Mouse (Mus musculus) midbrain, embryonic 10.5 days (tissue): Measurements from ENCODE around the gene Gkn1. TPM values are rescaled to one million over a fixed set of nuclear protein-coding genes. Genes with fewer than 3 reads are reported as not detected.

Experiments used
- DNase-seq: peaks from one replicate; pipeline ENCODE4 v3.0.0-alpha.2; 2017; ENCODE audit warnings: low spot score
- H3K27ac ChIP-seq: fragments of 300-500 bp; sonication (generic); replicated peaks from 2 replicates; pipeline ENCODE4 v1.5.1; 2016; ENCODE audit warnings: mild to moderate bottlenecking
- H3K27me3 ChIP-seq: fragments of 300-500 bp; sonication (generic); 2 replicates; pipeline ENCODE4 v1.6.1; 2016; ENCODE audit warnings: low read depth, mild to moderate bottlenecking; ENCODE audit not compliant: poor library complexity, severe bottlenecking
- H3K36me3 ChIP-seq: fragments of 300-500 bp; sonication (generic); 2 replicates; pipeline ENCODE4 v1.6.1; 2016; ENCODE audit warnings: mild to moderate bottlenecking, moderate library complexity
- H3K4me1 ChIP-seq: fragments of 300-500 bp; sonication (generic); 2 replicates; pipeline ENCODE4 v1.6.1; 2016
- H3K4me3 ChIP-seq: fragments of 300-500 bp; sonication (generic); 2 replicates; pipeline ENCODE4 v1.5.1; 2016; ENCODE audit warnings: mild to moderate bottlenecking, moderate library complexity
- H3K9me3 ChIP-seq: fragments of 300-500 bp; sonication (generic); replicated peaks from 2 replicates; pipeline ENCODE4 v1.6.1; 2016; ENCODE audit warnings: mild to moderate bottlenecking
- WGBS: fragments of 180-500 bp; shearing (Covaris S2); methylation state at CpG from one replicate; pipeline ENCODE4 v1.1.7; 2016; 5-methylcytosine and 5-hydroxymethylcytosine counted together
- polyA plus RNA-seq: library from polyadenylated mRNA; unstranded; fragments of >200 nt; fragmentation: Nextera tagmentation; extraction: Ambion mirVana; gene quantifications from 2 replicates; pipeline ENCODE4 v1.2.1, GENCODE M21; 2016

Gkn1 gene
- polyA plus RNA-seq, 1 experiment from 2014 or later = not detected

DNA sequence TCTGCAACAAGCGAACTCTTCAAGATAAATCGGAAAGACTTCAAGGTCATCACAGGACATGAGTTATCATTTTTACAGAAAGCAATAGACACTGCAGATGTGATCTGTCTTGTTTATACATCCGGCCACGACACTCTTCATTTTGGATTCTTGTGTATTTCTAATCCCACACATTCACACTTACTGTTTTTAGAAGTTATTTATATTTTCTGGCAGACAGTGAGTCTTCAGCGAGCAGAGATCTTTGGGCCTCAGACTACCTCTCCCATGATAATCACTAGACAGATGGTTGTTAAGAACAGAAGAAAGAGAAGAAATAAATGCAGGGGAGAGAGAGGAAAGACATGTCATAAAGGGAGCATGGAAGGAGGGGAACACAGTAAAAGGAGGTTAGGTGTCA lies 18.5 kb upstream of the Gkn1 start:
- no peaks in the 10 kb centered on the region for H3K9me3 ChIP-seq
- no peak overlapping the region for H3K4me3 ChIP-seq
- no peaks in the 10 kb centered on the region for H3K4me1 ChIP-seq
- DNase-seq = no peak
- H3K27me3 ChIP-seq = no peaks in the 10 kb centered on the region
- H3K27ac ChIP-seq = no peak overlapping the region
- 92% methylated on average over 5 of the region's 5 CpGs for WGBS
- no peaks in the 10 kb centered on the region for H3K36me3 ChIP-seq

DNA sequence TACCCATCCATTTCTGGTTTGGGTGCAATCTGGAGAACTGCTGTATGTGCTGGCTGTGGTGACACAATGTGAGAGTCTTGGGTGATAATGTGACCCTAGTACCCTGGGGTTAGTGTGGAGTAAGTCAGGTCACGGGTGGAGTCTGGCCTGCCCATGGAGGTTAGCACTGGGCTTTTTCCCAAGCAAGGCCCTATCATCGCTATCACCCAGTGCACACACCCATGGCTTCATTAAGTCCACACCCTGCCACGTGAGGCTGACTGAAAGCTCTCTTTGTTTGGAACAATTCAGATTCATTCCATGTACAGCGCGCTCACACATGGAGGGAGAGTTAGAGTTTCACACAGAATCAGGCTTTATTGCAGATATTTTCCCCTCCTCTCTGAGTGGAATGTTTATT lies 3.7 kb upstream of the Gkn1 start:
- Histone ChIP-seq H3K36me3 (no peaks in the 10 kb centered on the region), H3K27me3 (no peaks in the 10 kb centered on the region), H3K4me1 (no peaks in the 10 kb centered on the region), H3K9me3 (no peaks in the 10 kb centered on the region), H3K27ac (no peak overlapping the region), H3K4me3 (no peak overlapping the region)
- no peak for DNase-seq
- WGBS = 89% methylated on average over 5 of the region's 5 CpGs

DNA sequence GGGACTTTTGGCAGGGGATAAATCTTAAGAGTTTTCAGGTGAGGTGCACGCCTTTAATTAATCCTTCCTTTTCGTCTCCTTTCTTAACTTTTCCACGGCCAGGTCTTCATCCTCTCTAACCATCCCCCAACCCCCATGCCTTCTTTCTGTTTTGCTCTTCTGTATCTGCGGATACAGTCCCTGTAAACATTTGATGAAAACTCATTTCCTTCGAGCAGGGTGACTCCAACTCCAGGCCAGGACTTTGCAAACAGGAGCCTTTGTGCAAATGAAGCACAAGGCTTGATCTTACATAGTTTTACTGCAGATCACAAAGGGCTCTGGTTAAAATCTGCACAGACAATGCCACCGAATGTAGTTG lies 14.8 kb downstream of the Gkn1 start:
- Histone ChIP-seq H3K27ac (no peak overlapping the region), H3K36me3 (no peaks in the 10 kb centered on the region), H3K9me3 (no peaks in the 10 kb centered on the region), H3K4me3 (no peak overlapping the region), H3K4me1 (peaks cover 31% of the 10 kb centered on the region), H3K27me3 (peaks cover 22% of the 10 kb centered on the region; the same call in 1 of the 2 replicates)
- DNase-seq = no peak
- 37% methylated on average over 6 of the region's 6 CpGs for WGBS

- DNase-seq = peak; percentile 79
- peaks cover 22% of the 10 kb centered on the region; the same call in 1 of the 2 replicates for H3K27me3 ChIP-seq
- no peaks in the 10 kb centered on the region for H3K9me3 ChIP-seq
- peaks cover 31% of the 10 kb centered on the region for H3K4me1 ChIP-seq
- H3K27ac ChIP-seq = peak within 1 kb of the TSS; percentile 93
- no peaks in the 10 kb centered on the region for H3K36me3 ChIP-seq
- under 1% methylated on average over 54 of the region's 54 CpGs for WGBS
- H3K4me3 ChIP-seq = peak within 1 kb of the TSS; percentile 81
These were observed 15.4 kb downstream of the Gkn1 start, which contains the start of gene Antxr1 for GRCm38 (mm10) chr6:87335091-87335934. Gene Antxr1 (minus strand): TSS chr6:87335821.

GRCm38 (mm10) chr6:87334361-87335090 lies 16.2 kb downstream of the Gkn1 start:
- peak; percentile 40 for DNase-seq
- Histone ChIP-seq H3K4me3 (peak overlapping the region; percentile 81), H3K27ac (peak overlapping the region; percentile 93), H3K4me1 (peaks cover 31% of the 10 kb centered on the region), H3K36me3 (no peaks in the 10 kb centered on the region), H3K9me3 (no peaks in the 10 kb centered on the region), H3K27me3 (peaks cover 22% of the 10 kb centered on the region; the same call in 1 of the 2 replicates)
- 18% methylated on average over 11 of the region's 11 CpGs for WGBS

DNA sequence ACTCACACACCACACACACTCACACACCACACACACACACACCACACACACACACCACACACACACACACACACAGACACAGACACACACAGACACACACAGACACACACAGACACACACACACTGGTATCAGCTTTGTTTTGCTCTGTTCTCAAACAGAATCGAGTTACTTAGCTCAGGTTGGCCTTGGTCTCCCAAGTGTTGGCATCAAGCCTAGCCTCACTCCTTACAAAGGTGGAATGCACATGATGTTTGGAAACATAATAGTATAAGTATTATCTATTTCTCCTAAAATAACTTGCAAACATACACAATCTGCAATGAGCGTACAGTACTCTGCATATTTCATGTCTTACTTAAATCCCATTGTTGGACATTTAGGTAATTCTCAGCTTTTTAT lies 18.4 kb downstream of the Gkn1 start:
- H3K27ac ChIP-seq = no peak overlapping the region
- no peak for DNase-seq
- no peaks in the 10 kb centered on the region for H3K9me3 ChIP-seq
- H3K27me3 ChIP-seq = peaks cover 18% of the 10 kb centered on the region; the same call in 1 of the 2 replicates
- no peak overlapping the region for H3K4me3 ChIP-seq
- H3K36me3 ChIP-seq = no peaks in the 10 kb centered on the region
- WGBS = 83% methylated on average over 2 of the region's 2 CpGs
- H3K4me1 ChIP-seq = peaks cover 34% of the 10 kb centered on the region

- DNase-seq = no peak
- Histone ChIP-seq H3K4me1 (peaks cover 15% of the 10 kb centered on the region), H3K27me3 (no peaks in the 10 kb centered on the region), H3K27ac (no peak overlapping the region), H3K9me3 (no peaks in the 10 kb centered on the region), H3K36me3 (no peaks in the 10 kb centered on the region), H3K4me3 (no peak overlapping the region)
- WGBS = 92% methylated on average over 22 of the region's 22 CpGs
These were observed 22.2 kb downstream of the Gkn1 start for GRCm38 (mm10) chr6:87328265-87329173.

- WGBS = 83% methylated on average over 2 of the region's 2 CpGs
- no peaks in the 10 kb centered on the region for H3K27me3 ChIP-seq
- no peak overlapping the region for H3K27ac ChIP-seq
- DNase-seq = no peak
- no peaks in the 10 kb centered on the region for H3K9me3 ChIP-seq
- H3K4me1 ChIP-seq = peaks cover 7% of the 10 kb centered on the region
- H3K4me3 ChIP-seq = no peak overlapping the region
- H3K36me3 ChIP-seq = no peaks in the 10 kb centered on the region
These were observed 23.8 kb downstream of the Gkn1 start for GRCm38 (mm10) chr6:87326932-87327331.

- WGBS = 88% methylated on average over 2 of the region's 2 CpGs
- H3K27me3 ChIP-seq = no peaks in the 10 kb centered on the region
- no peaks in the 10 kb centered on the region for H3K9me3 ChIP-seq
- H3K27ac ChIP-seq = no peak overlapping the region
- H3K36me3 ChIP-seq = no peaks in the 10 kb centered on the region
- DNase-seq = no peak
- H3K4me3 ChIP-seq = no peak overlapping the region
- 0 out of 2 replicates have a peak, but pooled peaks cover 2% of the 10 kb centered on the region for H3K4me1 ChIP-seq
These were observed 27.4 kb downstream of the Gkn1 start for GRCm38 (mm10) chr6:87323381-87323780.

DNA sequence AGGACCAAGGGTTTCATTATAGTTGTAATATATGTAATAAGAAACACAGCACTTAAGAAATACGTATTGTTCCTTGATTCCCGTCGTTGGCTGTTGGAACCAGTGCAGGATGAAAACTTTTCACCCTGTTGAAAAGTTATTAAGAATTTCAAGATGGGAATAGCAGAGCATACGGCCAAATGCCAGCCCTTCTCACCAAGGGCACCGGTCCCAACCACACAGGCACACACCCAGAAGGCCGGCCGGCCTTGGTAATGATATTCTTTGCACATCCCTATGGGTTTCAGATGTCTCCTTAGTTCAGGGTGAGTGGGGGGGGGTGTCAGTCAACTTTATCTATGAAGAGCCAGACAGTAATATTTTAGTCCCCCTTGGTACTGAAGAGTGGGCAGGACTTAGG lies 32.1 kb downstream of the Gkn1 start:
- Histone ChIP-seq H3K27ac (no peak overlapping the region), H3K9me3 (no peaks in the 10 kb centered on the region), H3K27me3 (no peaks in the 10 kb centered on the region), H3K36me3 (no peaks in the 10 kb centered on the region), H3K4me1 (no peaks in the 10 kb centered on the region), H3K4me3 (no peak overlapping the region)
- WGBS = 94% methylated on average over 7 of the region's 7 CpGs
- DNase-seq = no peak

DNA sequence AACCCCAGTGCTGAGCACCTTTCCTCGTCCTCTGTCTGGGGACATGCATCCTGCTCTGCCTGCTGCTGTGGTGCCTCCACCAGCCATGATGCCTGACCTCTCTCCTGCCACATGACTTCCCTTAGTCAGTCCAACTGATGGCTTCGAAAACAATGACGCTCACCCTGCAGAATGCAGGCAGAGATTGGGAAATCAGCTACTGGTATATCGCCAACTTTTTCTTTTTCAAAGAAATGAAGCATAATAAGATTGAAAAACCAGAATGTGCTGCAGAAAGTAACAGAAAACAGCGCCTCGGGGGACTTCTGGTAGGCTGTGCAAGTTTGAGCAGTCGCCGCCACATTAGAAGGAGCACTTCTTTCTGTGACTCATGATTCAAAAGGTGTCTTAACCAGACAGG lies 33.8 kb downstream of the Gkn1 start:
- Histone ChIP-seq H3K27me3 (no peaks in the 10 kb centered on the region), H3K27ac (no peak overlapping the region), H3K4me3 (no peak overlapping the region), H3K4me1 (no peaks in the 10 kb centered on the region), H3K9me3 (no peaks in the 10 kb centered on the region), H3K36me3 (peaks cover 2% of the 10 kb centered on the region)
- WGBS = 94% methylated on average over 8 of the region's 8 CpGs
- DNase-seq = no peak

- Histone ChIP-seq H3K4me1 (no peaks in the 10 kb centered on the region), H3K9me3 (no peaks in the 10 kb centered on the region), H3K27me3 (no peaks in the 10 kb centered on the region), H3K36me3 (peaks cover 45% of the 10 kb centered on the region), H3K4me3 (no peak overlapping the region), H3K27ac (no peak overlapping the region)
- no peak for DNase-seq
- 87% methylated on average over 4 of the region's 4 CpGs for WGBS
These were observed 38.0 kb downstream of the Gkn1 start for GRCm38 (mm10) chr6:87312761-87313160.
